Mouse (Mus musculus): ENCODE measurements around the gene Pcnt. TPM values are rescaled to one million over a fixed set of nuclear protein-coding genes. Genes with fewer than 3 reads are reported as not detected.

Gene Pcnt
- polyA plus RNA-seq, 1 experiment: 41.7 TPM

GRCm38 (mm10) chr10:76425674-76426073, 16.9 kb downstream of the Pcnt start:
- Histone ChIP-seq H3K4me1 (replicated peaks; ENCODE audit: control insufficient read depth, insufficient read depth, low read length) (no peaks in the 10 kb centered on the region), H3K27ac (ENCODE audit: control insufficient read depth, insufficient read depth, low read length) (no peak overlapping the region), H3K36me3 (ENCODE audit: control insufficient read depth, insufficient read depth, low read length) (peaks cover 91% of the 10 kb centered on the region), H3K4me3 (ENCODE audit: control insufficient read depth, insufficient read depth, low read length) (no peak overlapping the region), H3K27me3 (ENCODE audit: control insufficient read depth, insufficient read depth, low read length) (no peaks in the 10 kb centered on the region)
- WGBS: 96% methylated on average over 7 of the region's 7 CpGs
- TF ChIP-seq POLR2A (IDR thresholded peaks at IDR 0.05; ENCODE audit: control insufficient read depth, extremely low read depth, insufficient read depth, low read length, poor library complexity): no peak
- TF ChIP-seq CTCF (IDR thresholded peaks at IDR 0.05; ENCODE audit: borderline replicate concordance, control insufficient read depth, extremely low read depth, insufficient read depth, low read length, poor library complexity): no peak
- no peak for DNase-seq

GRCm38 (mm10) chr10:76416811-76417210, 25.8 kb downstream of the Pcnt start:
- no peaks in the 10 kb centered on the region for H3K27me3 ChIP-seq (ENCODE audit: control insufficient read depth, insufficient read depth, low read length)
- 95% methylated on average over 12 of the region's 12 CpGs for WGBS

GRCm38 (mm10) chr10:76408520-76408919, 34.1 kb downstream of the Pcnt start:
- Histone ChIP-seq H3K4me3 (ENCODE audit: control insufficient read depth, insufficient read depth, low read length) (no peak overlapping the region), H3K36me3 (ENCODE audit: control insufficient read depth, insufficient read depth, low read length) (peaks cover 87% of the 10 kb centered on the region), H3K4me1 (replicated peaks; ENCODE audit: control insufficient read depth, insufficient read depth, low read length) (no peaks in the 10 kb centered on the region), H3K27ac (ENCODE audit: control insufficient read depth, insufficient read depth, low read length) (no peak overlapping the region), H3K27me3 (ENCODE audit: control insufficient read depth, insufficient read depth, low read length) (no peaks in the 10 kb centered on the region)
- TF ChIP-seq POLR2A (IDR thresholded peaks at IDR 0.05; ENCODE audit: control insufficient read depth, extremely low read depth, insufficient read depth, low read length, poor library complexity) (no peak), CTCF (IDR thresholded peaks at IDR 0.05; ENCODE audit: borderline replicate concordance, control insufficient read depth, extremely low read depth, insufficient read depth, low read length, poor library complexity) (no peak)
- 94% methylated on average over 10 of the region's 10 CpGs for WGBS
- no peak for DNase-seq

More at GRCm38 (mm10) chr10:76416811-76417210, 25.8 kb downstream of the Pcnt start:
- no peak overlapping the region for H3K27ac ChIP-seq (ENCODE audit: control insufficient read depth, insufficient read depth, low read length)
- no peak for TF ChIP-seq CTCF (IDR thresholded peaks at IDR 0.05; ENCODE audit: borderline replicate concordance, control insufficient read depth, extremely low read depth, insufficient read depth, low read length, poor library complexity)
- TF ChIP-seq POLR2A (IDR thresholded peaks at IDR 0.05; ENCODE audit: control insufficient read depth, extremely low read depth, insufficient read depth, low read length, poor library complexity): no peak
- DNase-seq: no peak
- H3K4me3 ChIP-seq (ENCODE audit: control insufficient read depth, insufficient read depth, low read length): no peak overlapping the region
- H3K4me1 ChIP-seq (replicated peaks; ENCODE audit: control insufficient read depth, insufficient read depth, low read length): no peaks in the 10 kb centered on the region
- H3K36me3 ChIP-seq (ENCODE audit: control insufficient read depth, insufficient read depth, low read length): peaks cover 86% of the 10 kb centered on the region

GRCm38 (mm10) chr10:76392596-76392995, 50.0 kb downstream of the Pcnt start:
- H3K4me1 ChIP-seq (replicated peaks; ENCODE audit: control insufficient read depth, insufficient read depth, low read length): no peaks in the 10 kb centered on the region
- no peaks in the 10 kb centered on the region for H3K27me3 ChIP-seq (ENCODE audit: control insufficient read depth, insufficient read depth, low read length)
- WGBS: 97% methylated on average over 12 of the region's 12 CpGs
- no peak overlapping the region for H3K27ac ChIP-seq (ENCODE audit: control insufficient read depth, insufficient read depth, low read length)
- DNase-seq: no peak
- TF ChIP-seq CTCF (IDR thresholded peaks at IDR 0.05; ENCODE audit: borderline replicate concordance, control insufficient read depth, extremely low read depth, insufficient read depth, low read length, poor library complexity) (no peak), POLR2A (IDR thresholded peaks at IDR 0.05; ENCODE audit: control insufficient read depth, extremely low read depth, insufficient read depth, low read length, poor library complexity) (no peak)
- H3K36me3 ChIP-seq (ENCODE audit: control insufficient read depth, insufficient read depth, low read length): peaks cover 61% of the 10 kb centered on the region
- H3K4me3 ChIP-seq (ENCODE audit: control insufficient read depth, insufficient read depth, low read length): no peak overlapping the region

GRCm38 (mm10) chr10:76391786-76392185, 50.8 kb downstream of the Pcnt start:
- Histone ChIP-seq H3K36me3 (ENCODE audit: control insufficient read depth, insufficient read depth, low read length) (peaks cover 57% of the 10 kb centered on the region), H3K4me3 (ENCODE audit: control insufficient read depth, insufficient read depth, low read length) (no peak overlapping the region), H3K27ac (ENCODE audit: control insufficient read depth, insufficient read depth, low read length) (no peak overlapping the region), H3K4me1 (replicated peaks; ENCODE audit: control insufficient read depth, insufficient read depth, low read length) (no peaks in the 10 kb centered on the region), H3K27me3 (ENCODE audit: control insufficient read depth, insufficient read depth, low read length) (no peaks in the 10 kb centered on the region)
- peak; percentile 41 for DNase-seq
- TF ChIP-seq CTCF (IDR thresholded peaks at IDR 0.05; ENCODE audit: borderline replicate concordance, control insufficient read depth, extremely low read depth, insufficient read depth, low read length, poor library complexity) (peak; percentile 82; the same call in 1 of the 2 replicates), POLR2A (IDR thresholded peaks at IDR 0.05; ENCODE audit: control insufficient read depth, extremely low read depth, insufficient read depth, low read length, poor library complexity) (no peak)
- WGBS: 95% methylated on average over 9 of the region's 9 CpGs

DNA sequence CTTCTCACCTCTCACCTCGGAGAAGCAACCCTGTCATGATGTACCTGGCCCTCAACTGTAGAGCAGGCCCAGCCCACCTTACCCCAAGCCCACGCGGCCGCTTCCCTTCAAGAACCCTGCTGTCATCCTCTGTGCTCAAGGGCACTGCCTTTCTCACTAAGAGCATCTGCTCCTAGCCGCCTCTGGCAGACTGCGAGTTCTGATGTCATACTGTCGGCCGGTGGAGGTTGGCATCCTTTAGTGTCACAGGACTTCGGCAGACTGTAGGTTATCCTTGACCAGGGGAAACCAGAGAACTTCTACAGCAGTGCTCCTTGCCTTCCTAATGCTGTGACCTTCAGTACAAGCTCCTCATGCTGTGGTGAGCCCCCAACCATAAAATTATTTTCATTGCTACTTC, 51.4 kb downstream of the Pcnt start:
- Histone ChIP-seq H3K4me1 (replicated peaks; ENCODE audit: control insufficient read depth, insufficient read depth, low read length) (no peaks in the 10 kb centered on the region), H3K4me3 (ENCODE audit: control insufficient read depth, insufficient read depth, low read length) (no peak overlapping the region), H3K27me3 (ENCODE audit: control insufficient read depth, insufficient read depth, low read length) (no peaks in the 10 kb centered on the region), H3K36me3 (ENCODE audit: control insufficient read depth, insufficient read depth, low read length) (peaks cover 53% of the 10 kb centered on the region), H3K27ac (ENCODE audit: control insufficient read depth, insufficient read depth, low read length) (no peak overlapping the region)
- 99% methylated on average over 9 of the region's 9 CpGs for WGBS
- DNase-seq: no peak
- TF ChIP-seq CTCF (IDR thresholded peaks at IDR 0.05; ENCODE audit: borderline replicate concordance, control insufficient read depth, extremely low read depth, insufficient read depth, low read length, poor library complexity): no peak
- no peak for TF ChIP-seq POLR2A (IDR thresholded peaks at IDR 0.05; ENCODE audit: control insufficient read depth, extremely low read depth, insufficient read depth, low read length, poor library complexity)

DNA sequence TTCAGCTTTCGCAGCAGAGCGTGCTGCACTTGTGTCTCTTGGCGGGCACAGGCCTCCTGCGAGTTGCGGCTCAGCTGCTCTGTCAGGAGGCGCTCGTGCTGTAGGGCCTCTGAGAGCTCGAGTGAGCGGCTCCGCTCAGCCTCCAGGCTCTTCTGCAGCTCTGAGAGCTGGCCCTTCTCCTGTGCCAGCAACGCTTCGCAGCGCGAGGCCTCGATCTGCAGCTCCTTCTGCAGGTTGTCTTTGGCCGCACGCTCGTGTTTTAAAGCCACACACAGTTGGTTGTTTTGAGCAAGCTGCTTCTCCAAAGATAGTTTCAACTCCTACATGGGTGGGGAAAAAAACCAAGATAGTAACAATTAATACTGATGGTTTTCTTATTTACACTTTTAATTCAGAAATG, 67.6 kb downstream of the Pcnt start:
- Histone ChIP-seq H3K27ac (ENCODE audit: control insufficient read depth, insufficient read depth, low read length) (no peak overlapping the region), H3K4me3 (ENCODE audit: control insufficient read depth, insufficient read depth, low read length) (no peak overlapping the region), H3K4me1 (replicated peaks; ENCODE audit: control insufficient read depth, insufficient read depth, low read length) (no peaks in the 10 kb centered on the region), H3K36me3 (ENCODE audit: control insufficient read depth, insufficient read depth, low read length) (peaks cover 48% of the 10 kb centered on the region), H3K27me3 (ENCODE audit: control insufficient read depth, insufficient read depth, low read length) (no peaks in the 10 kb centered on the region)
- TF ChIP-seq CTCF (IDR thresholded peaks at IDR 0.05; ENCODE audit: borderline replicate concordance, control insufficient read depth, extremely low read depth, insufficient read depth, low read length, poor library complexity) (no peak), POLR2A (IDR thresholded peaks at IDR 0.05; ENCODE audit: control insufficient read depth, extremely low read depth, insufficient read depth, low read length, poor library complexity) (no peak)
- DNase-seq: no peak
- 98% methylated on average over 18 of the region's 18 CpGs for WGBS
